Comparison of ENCODE assay signal across 15 mouse cellular contexts in genomic region chr16:42319831-42320230, GRCm38 (mm10). TPM values are rescaled to one million over a fixed set of nuclear protein-coding genes. Genes with fewer than 3 reads are reported as not detected.
A peak's percentile ranks its signal among the peaks of the same experiment; 100 is the strongest.
DNase-seq lines count a peak whose midpoint lies in the region; ATAC-seq and TF ChIP-seq lines count a peak whose summit lies in the region.
"Had no signal": no experiment of that assay in that cellular context is flagged by ENCODE, and none has a peak within 500 bp of the region (broad histone marks: within the 10 kb centered on the region; RNA-seq: fewer than 3 reads in every experiment).

No protein-coding gene starts in this region.

- no peak overlapping the region for H3K9ac ChIP-seq in heart, embryonic 16.5 days (ENCODE audit: low read length)
- H3K9ac ChIP-seq: liver, embryonic 15.5 days had no signal

- H3K4me1 ChIP-seq in lung, adult 2 months (ENCODE audit: control insufficient read depth, insufficient read depth, low read length) = peaks cover 4% of the 10 kb centered on the region; the same call in 1 of the 2 replicates
- no peaks in the 10 kb centered on the region for H3K4me1 ChIP-seq in heart, embryonic 16.5 days (ENCODE audit: control insufficient read depth, insufficient read depth, low read length)
- H3K4me1 ChIP-seq in embryonic facial prominence, embryonic 10.5 days = no peaks in the 10 kb centered on the region
- H3K4me1 ChIP-seq: liver, embryonic 15.5 days had no signal

- ATAC-seq in heart, embryonic 16.5 days (replicated peaks; ENCODE audit: extremely low read depth, insufficient read depth, low FRiP score) = peak; percentile 79
- ATAC-seq in monocyte, adult 5-6 weeks (replicated peaks; ENCODE audit: insufficient number of reproducible peaks, low FRiP score, low TSS enrichment, poor library complexity, severe bottlenecking) = no peak
- ATAC-seq: midbrain, embryonic 16.5 days had no signal

- no peak overlapping the region for H3K4me2 ChIP-seq in heart, embryonic 16.5 days (ENCODE audit: low read depth, low read length)
- H3K4me2 ChIP-seq: liver, embryonic 15.5 days had no signal

- no peak for TF ChIP-seq CTCF in lung, adult 2 months (IDR thresholded peaks at IDR 0.05; ENCODE audit: insufficient read depth, low read length)

- no peaks in the 10 kb centered on the region for H3K9me3 ChIP-seq in heart, embryonic 16.5 days (replicated peaks; ENCODE audit: control insufficient read depth, low read length)
- H3K9me3 ChIP-seq in embryonic facial prominence, embryonic 10.5 days = no peaks in the 10 kb centered on the region
- H3K9me3 ChIP-seq: liver, embryonic 15.5 days had no signal

- H3K36me3 ChIP-seq in heart, embryonic 16.5 days (ENCODE audit: control insufficient read depth, insufficient read depth) = no peaks in the 10 kb centered on the region
- no peaks in the 10 kb centered on the region for H3K36me3 ChIP-seq in embryonic facial prominence, embryonic 10.5 days (replicated peaks)
- H3K36me3 ChIP-seq: liver, embryonic 15.5 days had no signal

- no peak for TF ChIP-seq POLR2A in lung, adult 2 months (IDR thresholded peaks at IDR 0.05; ENCODE audit: borderline replicate concordance, extremely low read depth, low read depth, low read length)

- H3K27me3 ChIP-seq in heart, embryonic 16.5 days (ENCODE audit: control insufficient read depth, insufficient read depth, low read length) = no peaks in the 10 kb centered on the region
- H3K27me3 ChIP-seq in embryonic facial prominence, embryonic 10.5 days (replicated peaks; ENCODE audit: low read depth, poor library complexity, severe bottlenecking) = no peaks in the 10 kb centered on the region
- H3K27me3 ChIP-seq: liver, embryonic 15.5 days had no signal

- no peak overlapping the region for H3K4me3 ChIP-seq in lung, adult 2 months (replicated peaks; ENCODE audit: extremely low read depth, low read depth, low read length)
- no peak overlapping the region for H3K4me3 ChIP-seq in heart, embryonic 16.5 days (ENCODE audit: low read length)
- H3K4me3 ChIP-seq in embryonic facial prominence, embryonic 10.5 days = no peak overlapping the region
- H3K4me3 ChIP-seq: left cerebral cortex, adult 2 months; liver, embryonic 15.5 days had no signal

- DNase-seq in lung, adult 18-20 months = peak; percentile 8 to 37
- DNase-seq in lung, adult 2 months = no peak
- peak; percentile 82 for DNase-seq in cerebellum, adult 8-10 months
- peak; percentile 30 for DNase-seq in retina, embryonic 14.5 days (ENCODE audit: low spot score)
- no peak for DNase-seq in embryonic facial prominence, embryonic 10.5 days (ENCODE audit: low spot score)
- no peak for DNase-seq in ovary, postnatal 36 days (ENCODE audit: low spot score)
- DNase-seq: kidney, postnatal 10 days had no signal

- H3K27ac ChIP-seq in heart, embryonic 16.5 days (ENCODE audit: low read length) = peak overlapping the region; percentile 47
- H3K27ac ChIP-seq in embryonic facial prominence, embryonic 10.5 days (replicated peaks) = no peak overlapping the region
- H3K27ac ChIP-seq: left cerebral cortex, adult 2 months; liver, embryonic 15.5 days; stomach, postnatal 0 days had no signal

RNA-seq across cellular contexts. Expression of gene Gap43, which starts 20.6 kb away (rescaled TPM):
- 5.5 and 12.2 TPM in 2 replicates for polyA plus RNA-seq in lung, adult 2 months (2012; rRNA removed)
- 13.9 and 15.8 TPM in 2 replicates for polyA plus RNA-seq in heart, embryonic 16.5 days (2015; fragmentation: Nextera tagmentation; extraction: Ambion mirVana)
- not detected in 3 replicates for total RNA-seq in monocyte, adult 5-6 weeks (2017)
- 125 and 135 TPM in 2 replicates for polyA plus RNA-seq in embryonic facial prominence, embryonic 10.5 days (2016; fragmentation: Nextera tagmentation; extraction: Ambion mirVana)
- total RNA-seq: hematopoietic stem cell, adult 5-6 weeks; neutrophil, adult 5-6 weeks had no signal

Comparison
In these comparisons a context has a peak if more than half of its experiments do, and no peak if none do; other contexts are left out.
1. DNase-seq: peak in lung, adult 18-20 months (2 of 2), cerebellum, adult 8-10 months (single experiment) and retina, embryonic 14.5 days (single experiment); none in lung, adult 2 months (single experiment), embryonic facial prominence, embryonic 10.5 days (single experiment) and ovary, postnatal 36 days (single experiment).